Mouse (Mus musculus) midbrain, embryonic 12.5 days (tissue): ENCODE measurements at regions not wholly inside any gene's neighbourhood (a gene's known extent, or its start where the extent isn't known, plus 50 kb on each side); places are given as distances from the start of the nearest gene placed in this dataset.
"Not testable (repeated sequence)": the region's sequence is repeated elsewhere in the genome, so short reads cannot be mapped to it uniquely, and the experiment has no call there.

ENCODE experiments used
- ATAC-seq: fragments of 200-750 bp; cut with Nextera tagmentation; 2 replicates; pipeline ENCODE4 v1.8.0; 2017; ENCODE audit warnings: low read depth, moderate TSS enrichment, moderate library complexity; ENCODE audit not compliant: low FRiP score
- H3K27ac ChIP-seq: fragments of 300-500 bp; sonication (generic); replicated peaks from 2 replicates; pipeline ENCODE4 v1.5.1; 2016; ENCODE audit warnings: mild to moderate bottlenecking
- H3K27me3 ChIP-seq: fragments of 300-500 bp; sonication (generic); 2 replicates; pipeline ENCODE4 v1.6.1; 2016; ENCODE audit warnings: mild to moderate bottlenecking
- H3K36me3 ChIP-seq: fragments of 300-500 bp; sonication (generic); 2 replicates; pipeline ENCODE4 v1.6.1; 2016
- H3K4me1 ChIP-seq: fragments of 300-500 bp; sonication (generic); 2 replicates; pipeline ENCODE4 v1.6.1; 2016
- H3K4me2 ChIP-seq: fragments of 300-500 bp; sonication (generic); replicated peaks from 2 replicates; pipeline ENCODE4 v1.6.1; 2016; ENCODE audit warnings: mild to moderate bottlenecking, moderate library complexity
- H3K4me3 ChIP-seq: fragments of 300-500 bp; sonication (generic); 2 replicates; pipeline ENCODE4 v1.5.1; 2016; ENCODE audit warnings: mild to moderate bottlenecking
- H3K9ac ChIP-seq: fragments of 300-500 bp; sonication (generic); replicated peaks from 2 replicates; pipeline ENCODE4 v1.6.1; 2016; ENCODE audit warnings: mild to moderate bottlenecking, moderate library complexity
- H3K9me3 ChIP-seq: fragments of 300-500 bp; sonication (generic); 2 replicates; pipeline ENCODE4 v1.6.1; 2016; ENCODE audit warnings: mild to moderate bottlenecking
- WGBS: fragments of 180-500 bp; shearing (Covaris S2); methylation state at CpG from one replicate; pipeline ENCODE4 v1.1.7; 2016; 5-methylcytosine and 5-hydroxymethylcytosine counted together

DNA sequence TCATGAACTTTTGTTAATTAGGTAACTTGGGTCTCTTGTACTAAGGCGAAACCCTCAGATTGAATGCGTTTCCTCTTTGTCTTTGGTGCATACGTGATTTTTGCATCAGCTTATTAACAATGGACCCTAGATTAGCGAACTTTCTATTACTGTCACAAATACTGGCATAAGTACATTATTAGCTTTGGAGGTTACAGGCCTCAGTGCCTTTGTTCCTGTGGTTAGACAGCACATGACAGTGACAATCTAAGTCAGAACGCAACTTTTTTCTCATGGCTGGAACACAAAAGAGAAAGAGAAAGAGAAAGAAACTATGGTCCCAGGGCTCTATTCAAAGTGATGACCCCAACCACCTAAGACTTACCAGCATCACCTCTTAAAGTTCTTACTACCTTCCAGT lies 184.8 kb upstream of the Tmem45b start:
- ATAC-seq = no peak
- H3K4me2 ChIP-seq = no peak overlapping the region
- no peaks in the 10 kb centered on the region for H3K36me3 ChIP-seq
- no peak overlapping the region for H3K4me3 ChIP-seq
- H3K9ac ChIP-seq = no peak overlapping the region
- no peaks in the 10 kb centered on the region for H3K27me3 ChIP-seq
- H3K9me3 ChIP-seq = no peaks in the 10 kb centered on the region
- no peaks in the 10 kb centered on the region for H3K4me1 ChIP-seq
- WGBS = 89% methylated on average over 5 of the region's 5 CpGs
- H3K27ac ChIP-seq = no peak overlapping the region

DNA sequence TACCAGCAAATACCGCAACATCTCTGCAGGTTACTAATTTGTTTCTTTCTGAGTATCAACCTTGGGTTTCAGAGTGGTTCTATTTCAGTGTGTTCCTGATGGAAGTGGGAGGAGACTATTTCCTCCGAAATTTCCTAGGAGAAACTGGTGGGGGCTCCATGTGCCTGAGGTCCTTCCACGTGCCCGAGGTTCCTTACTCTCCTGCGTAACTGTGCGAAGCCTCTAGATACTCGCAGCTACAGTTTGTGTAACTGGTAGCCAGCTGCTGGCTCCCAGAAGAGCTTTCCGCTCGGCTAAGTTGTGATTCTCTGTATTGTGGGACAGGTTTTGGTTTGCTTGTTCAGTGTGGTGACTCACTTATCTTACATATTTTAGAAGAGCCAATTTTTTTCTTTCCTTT lies 184.3 kb upstream of the Tmem45b start:
- no peak overlapping the region for H3K27ac ChIP-seq
- H3K4me3 ChIP-seq = no peak overlapping the region
- H3K4me1 ChIP-seq = no peaks in the 10 kb centered on the region
- no peaks in the 10 kb centered on the region for H3K9me3 ChIP-seq
- no peak overlapping the region for H3K9ac ChIP-seq
- H3K36me3 ChIP-seq = no peaks in the 10 kb centered on the region
- ATAC-seq = no peak
- no peak overlapping the region for H3K4me2 ChIP-seq
- H3K27me3 ChIP-seq = no peaks in the 10 kb centered on the region
- 80% methylated on average over 9 of the region's 9 CpGs for WGBS

GRCm38 (mm10) chr9:31645114-31645513 lies 180.9 kb upstream of the Tmem45b start:
- H3K4me2 ChIP-seq = no peak overlapping the region
- no peak overlapping the region for H3K4me3 ChIP-seq
- no peak for ATAC-seq
- H3K9ac ChIP-seq = no peak overlapping the region
- no peaks in the 10 kb centered on the region for H3K4me1 ChIP-seq
- 93% methylated on average over 7 of the region's 7 CpGs for WGBS
- H3K36me3 ChIP-seq = no peaks in the 10 kb centered on the region
- no peaks in the 10 kb centered on the region for H3K27me3 ChIP-seq
- no peaks in the 10 kb centered on the region for H3K9me3 ChIP-seq
- H3K27ac ChIP-seq = no peak overlapping the region

GRCm38 (mm10) chr9:31644106-31644505 lies 179.8 kb upstream of the Tmem45b start:
- WGBS = 79% methylated on average over 3 of the region's 3 CpGs
- Histone ChIP-seq H3K4me2 (no peak overlapping the region), H3K9ac (no peak overlapping the region), H3K4me3 (no peak overlapping the region), H3K9me3 (no peaks in the 10 kb centered on the region), H3K36me3 (no peaks in the 10 kb centered on the region), H3K27me3 (no peaks in the 10 kb centered on the region), H3K4me1 (no peaks in the 10 kb centered on the region), H3K27ac (no peak overlapping the region)
- ATAC-seq = no peak

DNA sequence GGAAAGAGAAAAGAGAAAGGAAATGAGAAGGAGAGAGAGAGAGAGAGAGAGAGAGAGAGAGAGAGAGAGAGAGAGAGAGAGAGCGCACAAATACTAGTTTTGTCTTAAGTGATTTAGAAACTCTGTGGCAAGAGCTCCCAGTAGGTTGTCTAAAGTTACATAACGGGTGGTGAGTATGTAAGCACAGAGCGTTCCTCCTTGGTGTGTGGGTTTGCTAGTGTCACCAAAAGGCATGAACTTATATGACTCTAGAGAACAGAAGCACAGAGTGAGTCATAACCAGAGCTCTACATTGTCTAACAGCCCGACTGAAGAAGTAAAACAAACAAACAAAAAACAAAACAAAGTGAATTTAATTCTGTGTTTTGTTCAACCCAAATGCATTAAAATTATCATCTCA lies 177.9 kb upstream of the Tmem45b start:
- no peaks in the 10 kb centered on the region for H3K4me1 ChIP-seq
- H3K4me3 ChIP-seq = no peak overlapping the region
- no peaks in the 10 kb centered on the region for H3K27me3 ChIP-seq
- H3K27ac ChIP-seq = no peak overlapping the region
- H3K36me3 ChIP-seq = no peaks in the 10 kb centered on the region
- H3K4me2 ChIP-seq = no peak overlapping the region
- no peak overlapping the region for H3K9ac ChIP-seq
- no peaks in the 10 kb centered on the region for H3K9me3 ChIP-seq
- no peak for ATAC-seq
- 86% methylated on average over 4 of the region's 4 CpGs for WGBS

GRCm38 (mm10) chr9:31628291-31628690 lies 164.0 kb upstream of the Tmem45b start:
- no peaks in the 10 kb centered on the region for H3K27me3 ChIP-seq

GRCm38 (mm10) chr9:31621553-31621952 lies 157.3 kb upstream of the Tmem45b start:
- 93% methylated on average over 7 of the region's 7 CpGs for WGBS
- not testable (repeated sequence) for H3K27ac ChIP-seq, H3K9ac ChIP-seq, H3K4me1 ChIP-seq, ATAC-seq, H3K4me3 ChIP-seq, H3K4me2 ChIP-seq, H3K27me3 ChIP-seq, H3K36me3 ChIP-seq, H3K9me3 ChIP-seq

More at GRCm38 (mm10) chr9:31628291-31628690, 164.0 kb upstream of the Tmem45b start:
- H3K27ac ChIP-seq = no peak overlapping the region
- WGBS = 86% methylated on average over 6 of the region's 6 CpGs
- no peaks in the 10 kb centered on the region for H3K9me3 ChIP-seq
- ATAC-seq = no peak
- H3K4me3 ChIP-seq = no peak overlapping the region
- no peak overlapping the region for H3K9ac ChIP-seq
- no peaks in the 10 kb centered on the region for H3K36me3 ChIP-seq
- H3K4me2 ChIP-seq = no peak overlapping the region
- H3K4me1 ChIP-seq = no peaks in the 10 kb centered on the region

GRCm38 (mm10) chr9:31619344-31619743 lies 155.1 kb upstream of the Tmem45b start:
- ATAC-seq = no peak
- WGBS = 72% methylated on average over 6 of the region's 6 CpGs

GRCm38 (mm10) chr9:31614250-31614945 lies 150.1 kb upstream of the Tmem45b start:
- 73% methylated on average over 13 of the region's 13 CpGs for WGBS
- no peak overlapping the region for H3K4me3 ChIP-seq
- no peak overlapping the region for H3K27ac ChIP-seq
- no peak overlapping the region for H3K4me2 ChIP-seq
- no peaks in the 10 kb centered on the region for H3K9me3 ChIP-seq
- H3K4me1 ChIP-seq = no peaks in the 10 kb centered on the region
- no peak overlapping the region for H3K9ac ChIP-seq
- no peaks in the 10 kb centered on the region for H3K27me3 ChIP-seq
- no peaks in the 10 kb centered on the region for H3K36me3 ChIP-seq
- no peak for ATAC-seq

More at GRCm38 (mm10) chr9:31619344-31619743, 155.1 kb upstream of the Tmem45b start:
- Histone ChIP-seq H3K4me3 (no peak overlapping the region), H3K27ac (no peak overlapping the region), H3K4me1 (no peaks in the 10 kb centered on the region), H3K4me2 (no peak overlapping the region), H3K36me3 (no peaks in the 10 kb centered on the region), H3K9me3 (no peaks in the 10 kb centered on the region), H3K9ac (no peak overlapping the region), H3K27me3 (no peaks in the 10 kb centered on the region)

DNA sequence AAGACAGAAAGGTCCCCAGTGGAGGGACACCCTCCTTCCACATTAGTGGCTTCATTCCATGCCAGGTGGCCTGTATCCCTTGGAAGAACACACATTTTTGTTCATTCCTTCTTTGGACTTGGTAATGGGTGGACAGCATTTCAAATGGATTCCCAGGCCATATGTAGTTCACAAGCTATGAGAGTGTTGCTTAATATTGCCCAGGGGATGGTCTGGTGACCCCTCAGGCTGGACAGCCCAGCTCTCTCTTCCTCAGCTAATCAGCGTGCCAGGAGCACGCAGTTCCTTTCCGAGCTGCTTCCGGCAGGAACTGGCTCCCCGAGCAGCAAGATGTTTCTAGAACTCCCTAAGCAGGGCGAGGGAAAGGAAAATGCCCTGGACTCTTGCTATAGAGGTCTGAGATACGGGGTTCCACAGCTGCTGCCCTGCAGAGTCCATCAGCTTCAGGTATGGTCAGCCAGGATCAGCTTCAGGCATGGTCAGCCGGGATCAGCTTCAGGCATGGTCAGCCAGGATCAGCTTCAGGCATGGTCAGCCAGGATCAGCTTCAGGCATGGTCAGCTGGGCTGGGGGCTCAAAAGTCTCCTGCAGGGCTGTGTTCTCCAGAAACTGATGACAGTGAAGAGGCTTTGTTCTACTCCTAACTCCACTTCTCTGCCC lies 146.9 kb upstream of the Tmem45b start:
- no peaks in the 10 kb centered on the region for H3K4me1 ChIP-seq
- no peaks in the 10 kb centered on the region for H3K9me3 ChIP-seq
- H3K27ac ChIP-seq = no peak overlapping the region
- H3K27me3 ChIP-seq = no peaks in the 10 kb centered on the region
- WGBS = 89% methylated on average over 8 of the region's 8 CpGs
- no peak overlapping the region for H3K9ac ChIP-seq
- no peak for ATAC-seq
- no peak overlapping the region for H3K4me3 ChIP-seq
- no peaks in the 10 kb centered on the region for H3K36me3 ChIP-seq
- H3K4me2 ChIP-seq = no peak overlapping the region

GRCm38 (mm10) chr9:31610631-31611030 lies 146.4 kb upstream of the Tmem45b start:
- Histone ChIP-seq H3K9ac (no peak overlapping the region), H3K4me1 (no peaks in the 10 kb centered on the region), H3K27ac (no peak overlapping the region), H3K36me3 (no peaks in the 10 kb centered on the region), H3K4me3 (no peak overlapping the region), H3K9me3 (no peaks in the 10 kb centered on the region), H3K27me3 (no peaks in the 10 kb centered on the region), H3K4me2 (no peak overlapping the region)
- ATAC-seq = no peak
- 68% methylated on average over 4 of the region's 4 CpGs for WGBS

DNA sequence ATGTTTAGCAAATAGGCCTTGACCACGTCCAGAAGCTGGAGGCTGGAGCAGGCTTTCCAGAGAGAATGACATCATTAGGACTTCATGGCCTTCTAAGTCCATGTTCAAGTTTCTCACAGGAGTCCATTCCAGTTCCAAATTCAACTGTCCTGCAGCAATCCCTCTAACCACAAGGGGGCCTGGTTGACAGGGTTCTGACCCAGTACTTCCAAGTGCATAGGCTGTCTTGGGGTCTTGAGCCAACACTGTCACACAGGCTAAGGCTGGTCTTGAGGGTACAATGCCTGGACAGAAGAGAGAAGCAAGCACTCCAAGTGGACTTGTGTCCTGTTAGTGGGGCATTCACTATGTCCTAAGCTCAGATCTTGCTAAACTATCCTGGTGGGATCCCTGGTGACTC lies 145.9 kb upstream of the Tmem45b start:
- Histone ChIP-seq H3K27ac (no peak overlapping the region), H3K4me2 (no peak overlapping the region), H3K9ac (no peak overlapping the region), H3K4me1 (no peaks in the 10 kb centered on the region), H3K4me3 (no peak overlapping the region), H3K27me3 (no peaks in the 10 kb centered on the region), H3K9me3 (no peaks in the 10 kb centered on the region), H3K36me3 (no peaks in the 10 kb centered on the region)
- no peak for ATAC-seq
- 69% methylated on average over 1 of the region's 1 CpGs for WGBS

DNA sequence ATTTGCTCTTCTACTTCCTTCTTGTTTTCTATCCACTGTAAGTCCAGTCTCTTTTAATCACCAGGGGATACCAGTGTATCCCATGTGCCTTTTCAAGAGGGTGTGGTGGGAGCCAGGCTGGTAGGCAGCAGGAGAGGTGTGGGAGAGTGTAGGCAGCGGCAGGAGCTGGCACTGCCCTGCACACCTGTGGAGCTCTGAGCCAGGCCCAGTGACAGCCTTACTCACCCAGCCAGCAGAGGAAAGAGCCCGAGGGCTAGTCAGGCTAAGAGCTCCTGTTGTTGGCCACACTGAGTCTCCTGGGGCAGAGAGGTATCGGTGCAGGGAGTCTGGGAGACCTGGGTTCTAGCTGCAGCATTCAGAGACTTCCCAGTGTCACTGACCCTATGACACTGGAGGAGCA lies 145.5 kb upstream of the Tmem45b start:
- H3K27ac ChIP-seq = no peak overlapping the region
- H3K4me2 ChIP-seq = no peak overlapping the region
- no peaks in the 10 kb centered on the region for H3K9me3 ChIP-seq
- no peak overlapping the region for H3K9ac ChIP-seq
- no peaks in the 10 kb centered on the region for H3K4me1 ChIP-seq
- no peak for ATAC-seq
- WGBS = 89% methylated on average over 3 of the region's 3 CpGs
- no peaks in the 10 kb centered on the region for H3K27me3 ChIP-seq
- H3K4me3 ChIP-seq = no peak overlapping the region
- H3K36me3 ChIP-seq = no peaks in the 10 kb centered on the region
